Mouse (Mus musculus): ENCODE results near the gene Krt13. TPM values are rescaled to one million over a fixed set of nuclear protein-coding genes. Genes with fewer than 3 reads are reported as not detected.

The Krt13 gene
- polyA plus RNA-seq (2014; fragmentation: Illumina TruSeq; extraction: RNeasy Lipid Tissue Mini Kit (QIAGEN cat#74804); ENCODE audit: low read depth, low replicate concordance), result not detected

GRCm38 (mm10) chr11:100121466-100121865 lies at the start of gene Krt13:
TSS of gene Krt13 (minus strand) at chr11:100121566.

DNA sequence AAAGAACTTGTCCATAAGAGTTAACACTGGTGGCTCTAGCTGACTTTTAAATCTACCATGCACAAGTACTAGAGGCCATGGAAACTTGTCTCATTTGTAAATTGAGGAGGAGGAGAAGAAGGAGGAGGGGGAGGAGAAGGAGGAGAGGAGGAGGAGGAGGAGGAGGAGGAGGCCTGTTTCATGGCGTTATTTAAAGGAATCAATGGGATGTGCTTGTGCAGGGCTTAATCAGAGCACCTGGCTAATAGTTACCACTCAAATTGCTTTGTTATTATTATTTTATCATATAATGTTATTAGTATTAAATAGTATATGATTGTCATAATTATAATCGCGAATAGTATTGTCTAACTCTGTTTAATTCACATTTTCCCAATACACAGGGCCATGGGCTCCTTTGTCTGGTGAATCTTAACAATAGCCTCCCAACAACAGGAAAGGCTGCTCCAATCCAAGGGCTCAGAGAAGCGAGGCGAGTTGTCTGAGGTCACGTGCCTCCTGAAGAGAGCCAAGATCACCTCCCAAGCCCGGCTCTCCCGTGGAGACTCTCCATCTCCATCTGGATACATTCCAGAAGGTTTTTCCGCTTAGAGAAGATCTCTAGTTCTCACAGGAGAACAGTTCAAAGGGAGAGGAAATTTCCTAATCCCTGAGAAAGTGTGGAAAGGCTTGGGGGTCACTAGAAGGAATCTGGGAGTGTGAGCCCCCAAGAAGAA lies 27.4 kb upstream of the Krt13 start, which contains the start of gene Krt19:
TSS of gene Krt19 (minus strand) at position 51 of the 716 bp plus-strand sequence.

GRCm38 (mm10) chr11:100135731-100136130 lies 14.4 kb upstream of the Krt13 start, which contains the start of gene Krt15:
TSS of gene Krt15 (minus strand) at chr11:100135928.

GRCm38 (mm10) chr11:100105576-100106122 lies 15.7 kb downstream of the Krt13 start, which contains the start of gene Krt36:
TSS of gene Krt36 (minus strand) at chr11:100105626.

GRCm38 (mm10) chr11:100096141-100096540 lies 25.2 kb downstream of the Krt13 start, which contains the start of gene Krt35:
TSS of gene Krt35 (minus strand) at chr11:100096241.

GRCm38 (mm10) chr11:100087861-100088260 lies 33.5 kb downstream of the Krt13 start, which contains the start of gene Krt32:
TSS of gene Krt32 (minus strand) at chr11:100088226.

Other genes with a start within 250 kb of the Krt13 start
- not detected for gene Krtap9-1, start 248.2 kb downstream of the Krt13 start, polyA plus RNA-seq (2014; fragmentation: Illumina TruSeq; extraction: RNeasy Lipid Tissue Mini Kit (QIAGEN cat#74804); ENCODE audit: low read depth, low replicate concordance)
- not detected for gene Gm11567, start 242.4 kb downstream of the Krt13 start, polyA plus RNA-seq (2014; fragmentation: Illumina TruSeq; extraction: RNeasy Lipid Tissue Mini Kit (QIAGEN cat#74804); ENCODE audit: low read depth, low replicate concordance)
- not detected for gene Krtap31-1, start 213.6 kb downstream of the Krt13 start, polyA plus RNA-seq (2014; fragmentation: Illumina TruSeq; extraction: RNeasy Lipid Tissue Mini Kit (QIAGEN cat#74804); ENCODE audit: low read depth, low replicate concordance)
- not detected for gene Gm11565, start 206.8 kb downstream of the Krt13 start, polyA plus RNA-seq (2014; fragmentation: Illumina TruSeq; extraction: RNeasy Lipid Tissue Mini Kit (QIAGEN cat#74804); ENCODE audit: low read depth, low replicate concordance)
- not detected for gene Krtap31-2, start 185.3 kb downstream of the Krt13 start, polyA plus RNA-seq (2014; fragmentation: Illumina TruSeq; extraction: RNeasy Lipid Tissue Mini Kit (QIAGEN cat#74804); ENCODE audit: low read depth, low replicate concordance)
- not detected for gene Krtap9-5, start 173.1 kb downstream of the Krt13 start, polyA plus RNA-seq (2014; fragmentation: Illumina TruSeq; extraction: RNeasy Lipid Tissue Mini Kit (QIAGEN cat#74804); ENCODE audit: low read depth, low replicate concordance)
- not detected for gene Krtap29-1, start 142.5 kb downstream of the Krt13 start, polyA plus RNA-seq (2014; fragmentation: Illumina TruSeq; extraction: RNeasy Lipid Tissue Mini Kit (QIAGEN cat#74804); ENCODE audit: low read depth, low replicate concordance)
- not detected for gene Krtap16-1, start 135.0 kb downstream of the Krt13 start, polyA plus RNA-seq (2014; fragmentation: Illumina TruSeq; extraction: RNeasy Lipid Tissue Mini Kit (QIAGEN cat#74804); ENCODE audit: low read depth, low replicate concordance)
- gene Krtap17-1, start 127.6 kb downstream of the Krt13 start, polyA plus RNA-seq (2014; fragmentation: Illumina TruSeq; extraction: RNeasy Lipid Tissue Mini Kit (QIAGEN cat#74804); ENCODE audit: low read depth, low replicate concordance), result not detected
- not detected for gene Krt33a, start 105.4 kb downstream of the Krt13 start, polyA plus RNA-seq (2014; fragmentation: Illumina TruSeq; extraction: RNeasy Lipid Tissue Mini Kit (QIAGEN cat#74804); ENCODE audit: low read depth, low replicate concordance)
- not detected for gene Krt33b, start 91.7 kb downstream of the Krt13 start, polyA plus RNA-seq (2014; fragmentation: Illumina TruSeq; extraction: RNeasy Lipid Tissue Mini Kit (QIAGEN cat#74804); ENCODE audit: low read depth, low replicate concordance)
- gene Krt34, start 80.0 kb downstream of the Krt13 start, polyA plus RNA-seq (2014; fragmentation: Illumina TruSeq; extraction: RNeasy Lipid Tissue Mini Kit (QIAGEN cat#74804); ENCODE audit: low read depth, low replicate concordance), result not detected
- not detected for gene Krt31, start 71.0 kb downstream of the Krt13 start, polyA plus RNA-seq (2014; fragmentation: Illumina TruSeq; extraction: RNeasy Lipid Tissue Mini Kit (QIAGEN cat#74804); ENCODE audit: low read depth, low replicate concordance)
- 0.31 TPM for gene Krt32, start 33.3 kb downstream of the Krt13 start, polyA plus RNA-seq (2014; fragmentation: Illumina TruSeq; extraction: RNeasy Lipid Tissue Mini Kit (QIAGEN cat#74804); ENCODE audit: low read depth, low replicate concordance)
- not detected for gene Krt35, start 25.3 kb downstream of the Krt13 start, polyA plus RNA-seq (2014; fragmentation: Illumina TruSeq; extraction: RNeasy Lipid Tissue Mini Kit (QIAGEN cat#74804); ENCODE audit: low read depth, low replicate concordance)
- 0.48 TPM for gene Krt36, start 15.9 kb downstream of the Krt13 start, polyA plus RNA-seq (2014; fragmentation: Illumina TruSeq; extraction: RNeasy Lipid Tissue Mini Kit (QIAGEN cat#74804); ENCODE audit: low read depth, low replicate concordance)
- gene Krt15, start 14.4 kb upstream of the Krt13 start, polyA plus RNA-seq (2014; fragmentation: Illumina TruSeq; extraction: RNeasy Lipid Tissue Mini Kit (QIAGEN cat#74804); ENCODE audit: low read depth, low replicate concordance), result 10.5 TPM
- gene Krt19, start 27.1 kb upstream of the Krt13 start, polyA plus RNA-seq (2014; fragmentation: Illumina TruSeq; extraction: RNeasy Lipid Tissue Mini Kit (QIAGEN cat#74804); ENCODE audit: low read depth, low replicate concordance), result 152 TPM
- gene Krt9, start 71.7 kb upstream of the Krt13 start, polyA plus RNA-seq (2014; fragmentation: Illumina TruSeq; extraction: RNeasy Lipid Tissue Mini Kit (QIAGEN cat#74804); ENCODE audit: low read depth, low replicate concordance), result not detected
- gene Krt14, start 86.0 kb upstream of the Krt13 start, polyA plus RNA-seq (2014; fragmentation: Illumina TruSeq; extraction: RNeasy Lipid Tissue Mini Kit (QIAGEN cat#74804); ENCODE audit: low read depth, low replicate concordance), result 34.6 TPM
- gene Krt16, start 127.3 kb upstream of the Krt13 start, polyA plus RNA-seq (2014; fragmentation: Illumina TruSeq; extraction: RNeasy Lipid Tissue Mini Kit (QIAGEN cat#74804); ENCODE audit: low read depth, low replicate concordance), result not detected
- gene Krt17, start 139.5 kb upstream of the Krt13 start, polyA plus RNA-seq (2014; fragmentation: Illumina TruSeq; extraction: RNeasy Lipid Tissue Mini Kit (QIAGEN cat#74804); ENCODE audit: low read depth, low replicate concordance), result 2.0 TPM
- not detected for gene Krt42, start 148.3 kb upstream of the Krt13 start, polyA plus RNA-seq (2014; fragmentation: Illumina TruSeq; extraction: RNeasy Lipid Tissue Mini Kit (QIAGEN cat#74804); ENCODE audit: low read depth, low replicate concordance)
- gene Eif1, start 198.3 kb upstream of the Krt13 start, polyA plus RNA-seq (2014; fragmentation: Illumina TruSeq; extraction: RNeasy Lipid Tissue Mini Kit (QIAGEN cat#74804); ENCODE audit: low read depth, low replicate concordance), result 496 TPM
- gene Gast, start 212.8 kb upstream of the Krt13 start, polyA plus RNA-seq (2014; fragmentation: Illumina TruSeq; extraction: RNeasy Lipid Tissue Mini Kit (QIAGEN cat#74804); ENCODE audit: low read depth, low replicate concordance), result not detected
- gene Hap1, start 234.6 kb upstream of the Krt13 start, polyA plus RNA-seq (2014; fragmentation: Illumina TruSeq; extraction: RNeasy Lipid Tissue Mini Kit (QIAGEN cat#74804); ENCODE audit: low read depth, low replicate concordance), result 33.4 TPM

Measured in adipose tissue, adult 10 weeks (tissue).